ENCODE assay signal across 10 mouse cellular contexts in genomic region chr14:50799502-50800259, GRCm38 (mm10). TPM values are rescaled to one million over a fixed set of nuclear protein-coding genes. Genes with fewer than 3 reads are reported as not detected.
A peak's percentile ranks its signal among the peaks of the same experiment; 100 is the strongest.
DNase-seq lines count a peak whose midpoint lies in the region; ATAC-seq and TF ChIP-seq lines count a peak whose summit lies in the region.
"Had no signal": no experiment of that assay in that cellular context is flagged by ENCODE, and none has a peak within 500 bp of the region (broad histone marks: within the 10 kb centered on the region; RNA-seq: fewer than 3 reads in every experiment).

No protein-coding gene starts in this region.

- no peak overlapping the region for H3K27ac ChIP-seq in heart, adult 2 months
- H3K27ac ChIP-seq in heart, embryonic 11.5 days (ENCODE audit: low read depth, low read length), result no peak overlapping the region
- H3K27ac ChIP-seq in hindbrain, embryonic 14.5 days, result no peak overlapping the region
- no peak overlapping the region for H3K27ac ChIP-seq in midbrain, postnatal 0 days (ENCODE audit: low read depth, low read length)

- no peaks in the 10 kb centered on the region for H3K27me3 ChIP-seq in heart, adult 2 months (ENCODE audit: control insufficient read depth, insufficient read depth, low read length)
- no peaks in the 10 kb centered on the region for H3K27me3 ChIP-seq in heart, embryonic 11.5 days (ENCODE audit: control insufficient read depth, insufficient read depth, low read length)
- no peaks in the 10 kb centered on the region for H3K27me3 ChIP-seq in hindbrain, embryonic 14.5 days (ENCODE audit: control insufficient read depth, insufficient read depth, low read length)
- H3K27me3 ChIP-seq in midbrain, postnatal 0 days (ENCODE audit: insufficient read depth, low read length), result no peaks in the 10 kb centered on the region

- H3K4me2 ChIP-seq in heart, embryonic 11.5 days, result no peak overlapping the region
- H3K4me2 ChIP-seq in hindbrain, embryonic 14.5 days (replicated peaks), result no peak overlapping the region
- H3K4me2 ChIP-seq in midbrain, postnatal 0 days (ENCODE audit: low read depth, low read length, poor library complexity, severe bottlenecking), result 0 out of 2 replicates have a peak overlapping the region, but pooled peaks have one; percentile 9

- intact Hi-C loops in heart, adult 2 months (cut with DNase I), result loop anchor here (1.0 to 10.0 kb wide), 2 partner anchors 264 to 465 kb away; no protein-coding TSS in a partner anchor
- intact Hi-C loops in left cerebral cortex, postnatal 4 days (cut with DNase I), result loop anchor here (5.0 to 10.0 kb wide), 2 partner anchors 125 to 288 kb away; partner anchors contain the start of genes Apex1 and Osgep

- no peak for TF ChIP-seq EP300 in heart, adult 2 months (IDR thresholded peaks at IDR 0.05; ENCODE audit: insufficient read depth, low read depth, low read length)

- 11% methylated on average over 3 of the region's 3 CpGs for WGBS in heart, adult 2 months
- WGBS in heart, embryonic 11.5 days (ENCODE audit: insufficient replicate concordance), result 3% methylated on average over 3 of the region's 3 CpGs
- 3% methylated on average over 3 of the region's 3 CpGs for WGBS in hindbrain, embryonic 14.5 days
- 4% methylated on average over 3 of the region's 3 CpGs for WGBS in midbrain, postnatal 0 days

- H3K4me1 ChIP-seq in heart, adult 2 months (ENCODE audit: control insufficient read depth, insufficient read depth, low read length), result no peaks in the 10 kb centered on the region
- no peaks in the 10 kb centered on the region for H3K4me1 ChIP-seq in heart, embryonic 11.5 days (ENCODE audit: control insufficient read depth, insufficient read depth, low read length)
- no peaks in the 10 kb centered on the region for H3K4me1 ChIP-seq in hindbrain, embryonic 14.5 days (replicated peaks; ENCODE audit: control insufficient read depth, insufficient read depth, low read length)
- H3K4me1 ChIP-seq in midbrain, postnatal 0 days (ENCODE audit: insufficient read depth, low read length), result no peaks in the 10 kb centered on the region

- no peak overlapping the region for H3K4me3 ChIP-seq in heart, adult 2 months
- H3K4me3 ChIP-seq in heart, embryonic 11.5 days (ENCODE audit: low read depth, low read length), result no peak overlapping the region
- H3K4me3 ChIP-seq in hindbrain, embryonic 14.5 days (replicated peaks; ENCODE audit: low read length), result no peak overlapping the region
- no peak overlapping the region for H3K4me3 ChIP-seq in midbrain, postnatal 0 days (ENCODE audit: low read depth, low read length)

- no peak for ATAC-seq in heart, embryonic 11.5 days (replicated peaks; ENCODE audit: insufficient number of reproducible peaks, low FRiP score, low TSS enrichment)
- no peak for ATAC-seq in hindbrain, embryonic 14.5 days (ENCODE audit: low FRiP score)
- peak; percentile 26; the same call in 1 of the 2 replicates for ATAC-seq in midbrain, postnatal 0 days (ENCODE audit: low FRiP score)

- H3K79me2 ChIP-seq in heart, adult 2 months (replicated peaks; ENCODE audit: control insufficient read depth, insufficient read depth, low read length), result no peaks in the 10 kb centered on the region

- TF ChIP-seq POLR2A in heart, adult 2 months (IDR thresholded peaks at IDR 0.05; ENCODE audit: insufficient read depth, low read depth, low read length), result no peak

- H3K9me3 ChIP-seq in heart, embryonic 11.5 days (replicated peaks; ENCODE audit: control insufficient read depth, low read length), result no peaks in the 10 kb centered on the region
- no peaks in the 10 kb centered on the region for H3K9me3 ChIP-seq in hindbrain, embryonic 14.5 days (ENCODE audit: control insufficient read depth, low read length)
- no peaks in the 10 kb centered on the region for H3K9me3 ChIP-seq in midbrain, postnatal 0 days (ENCODE audit: low read length)

- TF ChIP-seq CTCF in heart, adult 2 months (IDR thresholded peaks at IDR 0.05), result peak; percentile 86
- TF ChIP-seq CTCF in midbrain, postnatal 0 days (IDR thresholded peaks at IDR 0.05), result peak; percentile 78

- no peak overlapping the region for H3K9ac ChIP-seq in heart, adult 2 months (ENCODE audit: low read depth, low read length)
- H3K9ac ChIP-seq in heart, embryonic 11.5 days (ENCODE audit: low read depth, low read length), result no peak overlapping the region
- H3K9ac ChIP-seq in hindbrain, embryonic 14.5 days, result no peak overlapping the region
- no peak overlapping the region for H3K9ac ChIP-seq in midbrain, postnatal 0 days (replicated peaks; ENCODE audit: low read length, poor library complexity, severe bottlenecking)

- H3K36me3 ChIP-seq in heart, adult 2 months (ENCODE audit: control insufficient read depth, insufficient read depth, low read length), result no peaks in the 10 kb centered on the region
- no peaks in the 10 kb centered on the region for H3K36me3 ChIP-seq in heart, embryonic 11.5 days (ENCODE audit: control insufficient read depth, insufficient read depth, low read length)
- H3K36me3 ChIP-seq in hindbrain, embryonic 14.5 days (replicated peaks; ENCODE audit: control insufficient read depth, insufficient read depth), result no peaks in the 10 kb centered on the region
- H3K36me3 ChIP-seq in midbrain, postnatal 0 days (ENCODE audit: insufficient read depth, low read length), result no peaks in the 10 kb centered on the region

- DNase-seq in heart, adult 2 months, result peak; percentile 19 to 40
- peak; percentile 39 for DNase-seq in Muller cell, postnatal 12 days (ENCODE audit: inconsistent ontology term)
- peak; percentile 78 for DNase-seq in embryo, embryonic 11 days
- DNase-seq in hindbrain, embryonic 14.5 days (ENCODE audit: low spot score), result peak; percentile 78
- peak; percentile 19 for DNase-seq in left cerebral cortex, postnatal 4 days
- DNase-seq in midbrain, postnatal 0 days (ENCODE audit: low spot score), result peak; percentile 78
- peak; percentile 38 for DNase-seq in thymus, postnatal 4 days

RNA-seq across cellular contexts. Expression of gene Ccnb1ip1, which starts 7.9 kb away (rescaled TPM):
- not detected for total RNA-seq in heart, adult 2 months (2021)
- polyA plus RNA-seq in heart, adult 2 months (2012; rRNA removed), result not detected in 2 replicates
- not detected in 2 replicates for polyA plus RNA-seq in heart, embryonic 11.5 days (2014; fragmentation: Nextera tagmentation; extraction: Ambion mirVana)
- polyA plus RNA-seq in hindbrain, embryonic 14.5 days (2014; fragmentation: Nextera tagmentation; extraction: Ambion mirVana), result not detected in 2 replicates
- total RNA-seq in left cerebral cortex, postnatal 4 days (2021), result under 1 TPM in 1 of 2 experiments, not detected in 1; 0.58 TPM
- total RNA-seq in midbrain, postnatal 0 days (2014; rRNA removed), result not detected in 2 replicates
- not detected in 2 replicates for polyA plus RNA-seq in midbrain, postnatal 0 days (2015; fragmentation: Nextera tagmentation; extraction: Ambion mirVana)
- total RNA-seq: adrenal gland, postnatal 36 days had no signal

RNA-seq across cellular contexts. Expression of gene Parp2, which starts 8.0 kb away (rescaled TPM):
- 10 to 100 TPM; 14.7 to 15.6 TPM for total RNA-seq in heart, adult 2 months (2021)
- 12.5 and 23.2 TPM in 2 replicates for polyA plus RNA-seq in heart, adult 2 months (2012; rRNA removed)
- polyA plus RNA-seq in heart, embryonic 11.5 days (2014; fragmentation: Nextera tagmentation; extraction: Ambion mirVana), result 45.2 and 48.5 TPM in 2 replicates
- 40.7 and 40.9 TPM in 2 replicates for polyA plus RNA-seq in hindbrain, embryonic 14.5 days (2014; fragmentation: Nextera tagmentation; extraction: Ambion mirVana)
- total RNA-seq in left cerebral cortex, postnatal 4 days (2021), result 10 to 100 TPM; 33.5 to 35.3 TPM
- total RNA-seq in midbrain, postnatal 0 days (2014; rRNA removed), result 16.3 and 23.5 TPM in 2 replicates
- 30.7 and 32.7 TPM in 2 replicates for polyA plus RNA-seq in midbrain, postnatal 0 days (2015; fragmentation: Nextera tagmentation; extraction: Ambion mirVana)

RNA-seq across cellular contexts. Expression of gene Ttc5, which starts 14.4 kb away (rescaled TPM):
- 10 to 100 TPM; 13.2 to 13.9 TPM for total RNA-seq in heart, adult 2 months (2021)
- polyA plus RNA-seq in heart, adult 2 months (2012; rRNA removed), result 13.3 and 18.4 TPM in 2 replicates
- 51.7 and 55.8 TPM in 2 replicates for polyA plus RNA-seq in heart, embryonic 11.5 days (2014; fragmentation: Nextera tagmentation; extraction: Ambion mirVana)
- polyA plus RNA-seq in hindbrain, embryonic 14.5 days (2014; fragmentation: Nextera tagmentation; extraction: Ambion mirVana), result 122 and 123 TPM in 2 replicates
- total RNA-seq in left cerebral cortex, postnatal 4 days (2021), result 10 to 100 TPM; 79.6 to 89.0 TPM
- total RNA-seq in midbrain, postnatal 0 days (2014; rRNA removed), result 83.9 and 109 TPM in 2 replicates
- polyA plus RNA-seq in midbrain, postnatal 0 days (2015; fragmentation: Nextera tagmentation; extraction: Ambion mirVana), result 93.1 and 97.8 TPM in 2 replicates

RNA-seq across cellular contexts. Expression of gene Olfr749, which starts 54.8 kb away (rescaled TPM):
- not detected for total RNA-seq in heart, adult 2 months (2021)
- polyA plus RNA-seq in heart, adult 2 months (2012; rRNA removed), result not detected in 2 replicates
- polyA plus RNA-seq in heart, embryonic 11.5 days (2014; fragmentation: Nextera tagmentation; extraction: Ambion mirVana), result not detected in 2 replicates
- not detected in 2 replicates for polyA plus RNA-seq in hindbrain, embryonic 14.5 days (2014; fragmentation: Nextera tagmentation; extraction: Ambion mirVana)
- total RNA-seq in left cerebral cortex, postnatal 4 days (2021), result not detected
- not detected in 2 replicates for total RNA-seq in midbrain, postnatal 0 days (2014; rRNA removed)
- not detected in 2 replicates for polyA plus RNA-seq in midbrain, postnatal 0 days (2015; fragmentation: Nextera tagmentation; extraction: Ambion mirVana)
- total RNA-seq: adrenal gland, postnatal 36 days; left cerebral cortex, adult 8-10 months had no signal

Comparison
In these comparisons a context has a peak if more than half of its experiments do, and no peak if none do; other contexts are left out.
1. DNase-seq: peak in every context shown above with its lines; median percentile 78 in embryo, embryonic 11 days; 78 in hindbrain, embryonic 14.5 days; 78 in midbrain, postnatal 0 days; 39 in Muller cell, postnatal 12 days; 38 in thymus, postnatal 4 days; 30 in heart, adult 2 months; 19 in left cerebral cortex, postnatal 4 days.